Mouse (Mus musculus) cerebellum, adult (tissue): ENCODE data around the gene Pdgfb.

Source experiments
- ATAC-seq: cut with Nextera tagmentation; 2 replicates; pipeline ENCODE4 v1.9.2; 2017; ENCODE audit warnings: mild to moderate bottlenecking, moderate library complexity, mixed read lengths; ENCODE audit not compliant: insufficient number of reproducible peaks, low FRiP score, low TSS enrichment

Pdgfb gene

GRCm38 (mm10) chr15:79970491-79970890 is 44.3 kb downstream of the Pdgfb start:
- no peak for ATAC-seq

DNA sequence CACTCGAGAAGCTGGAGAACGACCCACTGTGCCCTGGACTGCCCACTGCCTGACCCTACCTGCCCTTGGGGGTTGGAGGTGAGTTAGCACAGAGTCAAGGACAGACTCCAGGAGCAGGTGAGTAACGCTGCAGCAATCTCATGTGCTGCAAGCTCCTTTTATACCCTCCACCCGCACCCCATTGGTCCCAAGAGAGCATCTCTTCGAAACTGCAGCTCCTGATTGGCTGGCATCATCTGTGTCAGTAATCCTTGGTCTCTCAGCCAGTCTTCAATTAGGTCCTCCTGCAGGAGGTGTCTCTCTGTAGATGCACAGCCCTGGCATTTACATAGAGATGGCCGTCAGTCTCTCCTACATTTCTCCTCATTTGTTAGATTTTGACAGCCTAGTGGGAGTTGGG is 47.4 kb downstream of the Pdgfb start:
- ATAC-seq: no peak

DNA sequence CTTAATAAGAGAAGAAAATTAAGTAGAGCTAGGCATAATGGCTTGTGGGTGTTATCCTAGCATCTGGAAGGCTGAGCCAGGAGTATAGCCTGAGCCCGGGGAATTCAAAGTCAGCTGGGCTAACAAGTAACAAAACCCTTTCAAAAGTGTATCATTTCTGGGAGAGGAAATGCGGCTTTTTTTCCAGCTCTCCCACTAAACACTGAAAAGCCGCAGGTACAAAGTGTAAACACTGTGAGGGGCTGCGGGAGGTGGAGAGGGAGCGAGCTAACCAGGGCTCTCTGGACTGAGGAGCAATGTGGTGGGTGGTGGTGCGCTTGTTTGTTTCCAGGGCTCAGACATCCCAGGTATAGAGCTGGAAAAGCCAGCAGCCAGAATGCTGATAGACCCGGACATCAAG is 50.4 kb downstream of the Pdgfb start:
- no peak for ATAC-seq

GRCm38 (mm10) chr15:79962661-79963060 is 52.1 kb downstream of the Pdgfb start:
- peak; percentile 84 for ATAC-seq

GRCm38 (mm10) chr15:79961366-79961921 is 53.3 kb downstream of the Pdgfb start:
- ATAC-seq: no peak

DNA sequence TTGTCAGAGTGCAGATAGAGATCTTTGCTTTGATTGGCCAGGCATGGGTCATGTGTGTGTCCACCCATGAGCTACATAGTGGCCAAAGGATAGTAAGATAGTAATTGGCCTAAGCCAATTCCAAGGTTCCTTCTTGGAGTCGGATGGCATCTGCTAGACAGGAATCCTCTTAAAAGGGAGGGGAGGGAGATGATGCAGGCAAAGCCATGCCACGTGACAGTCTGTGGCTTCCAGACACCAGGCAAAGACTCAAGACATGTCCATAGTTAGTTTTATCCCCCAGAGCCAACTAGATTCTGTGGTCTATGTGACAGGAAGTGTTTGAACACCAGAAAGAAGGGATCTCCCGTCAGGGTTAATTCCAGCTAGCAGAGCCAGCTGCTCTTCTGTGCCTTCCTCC is 56.4 kb downstream of the Pdgfb start:
- no peak for ATAC-seq

DNA sequence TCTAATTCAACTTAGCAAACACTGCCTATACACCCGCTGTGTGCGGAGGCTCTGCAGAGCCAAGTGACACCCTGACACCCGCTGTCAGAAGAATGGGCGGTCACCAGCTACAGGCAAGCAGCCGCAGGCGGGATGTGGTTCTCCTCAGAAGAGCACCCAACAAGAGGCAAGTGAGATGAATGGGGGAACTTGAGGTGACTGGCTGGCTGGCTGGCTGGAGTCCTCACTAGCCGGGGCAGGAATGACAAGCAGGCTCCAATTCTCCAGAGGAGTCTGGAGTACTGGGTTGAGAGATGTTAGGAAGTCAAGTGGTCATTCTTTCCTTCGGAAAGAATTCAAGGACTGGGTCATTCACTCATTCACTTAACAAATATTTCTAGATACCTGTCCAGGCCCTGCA is 58.2 kb downstream of the Pdgfb start:
- ATAC-seq: no peak

- ATAC-seq: no peak
These were observed 61.3 kb downstream of the Pdgfb start for GRCm38 (mm10) chr15:79953470-79953869.

DNA sequence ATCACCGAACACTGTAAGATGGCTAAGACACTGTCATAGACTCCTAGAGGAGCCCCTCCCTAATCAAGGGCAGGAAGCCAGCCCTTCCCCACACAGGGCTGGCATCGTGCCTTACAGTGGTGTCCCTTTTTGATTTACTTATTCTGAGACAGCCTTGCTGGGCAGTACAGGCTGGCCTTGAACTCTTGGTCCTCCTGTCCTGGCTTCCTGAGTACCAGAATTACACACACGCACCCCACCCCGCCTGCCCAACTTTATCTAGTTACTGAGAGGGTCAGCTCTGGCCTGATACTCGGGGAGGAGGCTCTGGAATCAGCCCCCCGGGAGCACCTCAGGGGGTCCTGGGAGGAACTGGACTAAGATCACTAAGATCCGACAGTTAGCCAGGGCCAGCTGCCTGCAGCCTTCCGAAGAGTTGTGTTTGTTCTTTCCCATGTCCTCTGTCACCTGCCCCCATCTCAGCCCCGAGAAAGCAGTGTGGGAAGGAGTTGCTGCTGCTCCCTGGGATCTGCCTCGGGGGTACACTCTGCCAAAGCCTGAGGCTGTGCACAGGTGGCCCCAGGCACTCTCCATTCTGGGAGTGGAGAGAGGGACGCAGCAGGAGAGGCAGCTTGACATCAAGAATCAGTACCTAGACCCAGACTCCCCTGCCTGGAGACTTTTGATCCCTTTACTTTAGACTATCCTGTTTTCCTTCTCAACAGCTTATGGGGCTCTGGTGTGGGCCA is 62.1 kb downstream of the Pdgfb start:
- ATAC-seq: no peak

GRCm38 (mm10) chr15:79951730-79952503 is 62.9 kb downstream of the Pdgfb start:
- ATAC-seq: no peak

- ATAC-seq: no peak
These were observed 63.6 kb downstream of the Pdgfb start for GRCm38 (mm10) chr15:79951226-79951625.

GRCm38 (mm10) chr15:79950250-79951025 is 64.3 kb downstream of the Pdgfb start:
- peak; percentile 66 for ATAC-seq

GRCm38 (mm10) chr15:79947681-79948080 is 67.1 kb downstream of the Pdgfb start:
- no peak for ATAC-seq

- no peak for ATAC-seq
These were observed 68.0 kb downstream of the Pdgfb start for GRCm38 (mm10) chr15:79946790-79947189.

GRCm38 (mm10) chr15:79946022-79946421 is 68.8 kb downstream of the Pdgfb start:
- no peak for ATAC-seq
